Mouse (Mus musculus) MEL (cell line): ENCODE measurements around the gene Apex2. TPM values are rescaled to one million over a fixed set of nuclear protein-coding genes. Genes with fewer than 3 reads are reported as not detected.
A peak's percentile ranks its signal among the peaks of the same experiment; 100 is the strongest.

Experiments used
- DNase-seq: peaks from one replicate; pipeline ENCODE4 v3.0.0; 2011; ENCODE audit warnings: low read depth, low spot score
- H3K27ac ChIP-seq: 2 replicates; pipeline ENCODE4 v1.5.1; 2012; ENCODE audit warnings: low read depth, mild to moderate bottlenecking, control low read depth, low read length, moderate library complexity; ENCODE audit not compliant: control insufficient read depth
- H3K27me3 ChIP-seq, 2 experiments: fragments of 150-350 bp in 1 of 2; sonication (generic) in 1 of 2; 2 replicates each; pipeline ENCODE4 v1.6.1; 2012; ENCODE audit warnings: low read length in 2 of 2, mild to moderate bottlenecking in 2 of 2, improper control_type of control experiment in 1 of 2, moderate library complexity in 1 of 2; ENCODE audit not compliant: insufficient read depth in 2 of 2, control insufficient read depth in 1 of 2
- H3K36me3 ChIP-seq, 2 experiments: 2 replicates each; pipeline ENCODE4 v1.6.1; 2012 to 2014; ENCODE audit warnings: low read length in 2 of 2, improper control_type of control experiment in 1 of 2, inconsistent platforms in 1 of 2, mild to moderate bottlenecking in 1 of 2; ENCODE audit not compliant: insufficient read depth in 2 of 2, control insufficient read depth in 1 of 2
- H3K4me1 ChIP-seq, 2 experiments: fragments of 150-350 bp in 1 of 2; sonication (generic) in 1 of 2; 2 replicates each; pipeline ENCODE4 v1.6.1; 2012; ENCODE audit warnings: low read length in 2 of 2, improper control_type of control experiment in 1 of 2, mild to moderate bottlenecking in 1 of 2; ENCODE audit not compliant: insufficient read depth in 2 of 2, control insufficient read depth in 1 of 2
- H3K4me3 ChIP-seq, 2 experiments: fragments of 150-350 bp in 1 of 2; sonication (generic) in 1 of 2; 2 replicates each; pipeline ENCODE4 v1.5.1; 2012; ENCODE audit warnings: low read depth in 2 of 2, low read length in 2 of 2, mild to moderate bottlenecking in 2 of 2, moderate library complexity in 2 of 2, control low read depth in 1 of 2, improper control_type of control experiment in 1 of 2; ENCODE audit not compliant: control insufficient read depth in 1 of 2, insufficient read depth in 1 of 2
- H3K79me2 ChIP-seq: 2 replicates; pipeline ENCODE4 v1.6.1; 2012; ENCODE audit warnings: mild to moderate bottlenecking, low read length, moderate library complexity; ENCODE audit not compliant: control insufficient read depth, poor library complexity, insufficient read depth
- H3K9ac ChIP-seq: 2 replicates; pipeline ENCODE4 v1.6.1; 2012; ENCODE audit warnings: low read depth, mild to moderate bottlenecking, control low read depth, low read length, moderate library complexity; ENCODE audit not compliant: control insufficient read depth, poor library complexity, severe bottlenecking
- H3K9me3 ChIP-seq: fragments of 150-350 bp; sonication (generic); replicated peaks from 2 replicates; pipeline ENCODE4 v1.6.1; 2012; ENCODE audit warnings: mild to moderate bottlenecking, low read length, improper control_type of control experiment, moderate library complexity; ENCODE audit not compliant: insufficient read depth
- BHLHE40 ChIP-seq: IDR thresholded peaks from 2 replicates; pipeline ENCODE4 v1.6.1; 2012; ENCODE audit warnings: low read depth, mild to moderate bottlenecking, inconsistent platforms, low read length, improper control_type of control experiment, borderline replicate concordance
- CHD2 ChIP-seq: IDR thresholded peaks from 2 replicates; pipeline ENCODE4 v1.6.1; 2011; ENCODE audit warnings: low read length, improper control_type of control experiment
- CTCF ChIP-seq, 3 experiments: IDR thresholded peaks in 2 of 3; conservative IDR thresholded peaks in 1 of 3; 2 replicates each; pipeline ENCODE4 v1.5.1; 2011 to 2012; ENCODE audit warnings: low read length in 3 of 3, low read depth in 2 of 3, mild to moderate bottlenecking in 2 of 3, improper control_type of control experiment in 1 of 3, inconsistent platforms in 1 of 3, mixed read lengths in 1 of 3, moderate library complexity in 1 of 3; ENCODE audit not compliant: control insufficient read depth in 1 of 3, insufficient read depth in 1 of 3, poor library complexity in 1 of 3, severe bottlenecking in 1 of 3
- E2F4 ChIP-seq: IDR thresholded peaks from 2 replicates; pipeline ENCODE4 v1.6.1; 2011; ENCODE audit warnings: low read depth, low read length, improper control_type of control experiment, borderline replicate concordance
- ELF1 ChIP-seq: IDR thresholded peaks from 2 replicates; pipeline ENCODE4 v1.6.1; 2014; ENCODE audit warnings: low read depth, mild to moderate bottlenecking, inconsistent platforms, low read length, improper control_type of control experiment, moderate library complexity
- EP300 ChIP-seq, 2 experiments: IDR thresholded peaks; 2 replicates each; pipeline ENCODE4 v1.6.1; 2011; ENCODE audit warnings: improper control_type of control experiment in 2 of 2, low read length in 2 of 2, low read depth in 1 of 2, mild to moderate bottlenecking in 1 of 2
- ETS1 ChIP-seq: IDR thresholded peaks from 2 replicates; pipeline ENCODE4 v1.6.1; 2012; ENCODE audit warnings: low read depth, mild to moderate bottlenecking, inconsistent platforms, low read length, improper control_type of control experiment, moderate library complexity
- GABPA ChIP-seq: IDR thresholded peaks from 2 replicates; pipeline ENCODE4 v1.6.1; 2012; ENCODE audit warnings: low read depth, mild to moderate bottlenecking, inconsistent platforms, low read length, improper control_type of control experiment, moderate library complexity
- GATA1 ChIP-seq: IDR thresholded peaks from 2 replicates; pipeline ENCODE4 v1.6.1; 2011; ENCODE audit warnings: low read depth, low read length, improper control_type of control experiment
- JUND ChIP-seq: IDR thresholded peaks from 2 replicates; pipeline ENCODE4 v1.6.1; 2011; ENCODE audit warnings: low read depth, mild to moderate bottlenecking, improper control_type of control experiment, low read length
- KAT2A ChIP-seq: conservative IDR thresholded peaks from 2 replicates; pipeline ENCODE4 v1.6.1; 2012; ENCODE audit warnings: low read depth, low read length, improper control_type of control experiment, inconsistent platforms
- MAFK ChIP-seq: IDR thresholded peaks from 2 replicates; pipeline ENCODE4 v1.6.1; 2011; ENCODE audit warnings: low read depth, mild to moderate bottlenecking, low read length, improper control_type of control experiment, borderline replicate concordance
- MAX ChIP-seq: IDR thresholded peaks from 2 replicates; pipeline ENCODE4 v1.6.1; 2011; ENCODE audit warnings: low read length, improper control_type of control experiment
- MAZ ChIP-seq: IDR thresholded peaks from 2 replicates; pipeline ENCODE4 v1.6.1; 2012; ENCODE audit warnings: low read depth, mild to moderate bottlenecking, inconsistent platforms, low read length, improper control_type of control experiment
- MXI1 ChIP-seq: IDR thresholded peaks from 2 replicates; pipeline ENCODE4 v1.6.1; 2011; ENCODE audit warnings: mild to moderate bottlenecking, low read depth, low read length, improper control_type of control experiment
- MYB ChIP-seq: IDR thresholded peaks from 2 replicates; pipeline ENCODE4 v1.6.1; 2011; ENCODE audit warnings: mild to moderate bottlenecking, low read depth, low read length, improper control_type of control experiment
- NELFE ChIP-seq: IDR thresholded peaks from 2 replicates; pipeline ENCODE4 v1.6.1; 2011; ENCODE audit warnings: low read depth, low read length, improper control_type of control experiment
- NRF1 ChIP-seq: IDR thresholded peaks from 2 replicates; pipeline ENCODE4 v1.6.1; 2014; ENCODE audit warnings: low read depth, mild to moderate bottlenecking, inconsistent platforms, low read length, improper control_type of control experiment, moderate library complexity; ENCODE audit not compliant: poor library complexity, insufficient read depth, severe bottlenecking
- POLR2A ChIP-seq, 2 experiments: IDR thresholded peaks; 2 replicates each; pipeline ENCODE4 v1.6.1; 2011 to 2012; ENCODE audit warnings: low read length in 2 of 2, mild to moderate bottlenecking in 2 of 2, control low read depth in 1 of 2, improper control_type of control experiment in 1 of 2, low read depth in 1 of 2, moderate library complexity in 1 of 2; ENCODE audit not compliant: control insufficient read depth in 1 of 2, insufficient read depth in 1 of 2, poor library complexity in 1 of 2
- POLR2AphosphoS2 ChIP-seq: IDR thresholded peaks from 2 replicates; pipeline ENCODE4 v1.6.1; 2011; ENCODE audit warnings: low read length, improper control_type of control experiment
- POLR2AphosphoS5 ChIP-seq: IDR thresholded peaks from 2 replicates; pipeline ENCODE4 v1.6.1; 2012; ENCODE audit warnings: low read depth, borderline replicate concordance, mild to moderate bottlenecking, inconsistent platforms, low read length, moderate library complexity, mixed read lengths
- RAD21 ChIP-seq: IDR thresholded peaks from 2 replicates; pipeline ENCODE4 v1.6.1; 2011; ENCODE audit warnings: mild to moderate bottlenecking, low read depth, low read length, improper control_type of control experiment
- RCOR1 ChIP-seq: IDR thresholded peaks from 2 replicates; pipeline ENCODE4 v1.6.1; 2012; ENCODE audit warnings: low read depth, mild to moderate bottlenecking, inconsistent platforms, low read length, improper control_type of control experiment
- TAL1 ChIP-seq: IDR thresholded peaks from 2 replicates; pipeline ENCODE4 v1.6.1; 2012; ENCODE audit warnings: mild to moderate bottlenecking, inconsistent platforms, low read length, moderate library complexity, mixed read lengths
- TBP ChIP-seq: IDR thresholded peaks from 2 replicates; pipeline ENCODE4 v1.8.0; 2011; ENCODE audit warnings: low read depth, low read length, improper control_type of control experiment
- TCF12 ChIP-seq: IDR thresholded peaks from 2 replicates; pipeline ENCODE4 v1.6.1; 2014; ENCODE audit warnings: low read depth, mild to moderate bottlenecking, inconsistent platforms, low read length, improper control_type of control experiment, moderate library complexity
- UBTF ChIP-seq: IDR thresholded peaks from 2 replicates; pipeline ENCODE4 v1.6.1; 2012; ENCODE audit warnings: low read depth, mild to moderate bottlenecking, inconsistent platforms, low read length, improper control_type of control experiment, moderate library complexity, borderline replicate concordance; ENCODE audit not compliant: insufficient read depth
- ZKSCAN1 ChIP-seq: IDR thresholded peaks from 2 replicates; pipeline ENCODE4 v1.6.1; 2012; ENCODE audit warnings: low read depth, mild to moderate bottlenecking, inconsistent platforms, low read length, improper control_type of control experiment, moderate library complexity
- ZNF384 ChIP-seq: IDR thresholded peaks from 2 replicates; pipeline ENCODE4 v1.6.1; 2012; ENCODE audit warnings: low read depth, mild to moderate bottlenecking, inconsistent platforms, low read length, improper control_type of control experiment
- polyA plus RNA-seq, 2 experiments: library from polyadenylated mRNA; stranded (reverse) in 1 of 2; unstranded in 1 of 2; fragments of >175 nt in 1 of 2; fragments of >200 nt in 1 of 2; gene quantifications; 2 replicates each; pipeline versions ENCODE4 v1.2.1 to v1.2.4; 2012; ENCODE audit warnings: low replicate concordance in 2 of 2, low read depth in 1 of 2; ENCODE audit not compliant: insufficient read length in 2 of 2, insufficient read depth in 1 of 2, missing spikeins in 1 of 2
- total RNA-seq: library from RNA; depleted of rRNA; stranded (reverse); fragments of 300-350 nt; gene quantifications from 2 replicates; pipeline ENCODE4 v1.2.3, GENCODE M21; 2012

The Apex2 gene
- total and polyA plus RNA-seq, 3 experiments = 11.5 to 23.4 TPM; not detected in 1

GRCm38 (mm10) chrX:150588023-150588764 is 1.5 kb downstream of the Apex2 start, which contains the start of gene Pfkfb1 (continued):
- TF ChIP-seq ZNF384 = 0 out of 2 replicates have a peak, but pooled peaks have one; percentile 8
- 0 out of 2 replicates have a peak, but pooled peaks have one; percentile 56 for TF ChIP-seq MAZ
- no peak for TF ChIP-seq GATA1
- no peak for TF ChIP-seq JUND

DNA sequence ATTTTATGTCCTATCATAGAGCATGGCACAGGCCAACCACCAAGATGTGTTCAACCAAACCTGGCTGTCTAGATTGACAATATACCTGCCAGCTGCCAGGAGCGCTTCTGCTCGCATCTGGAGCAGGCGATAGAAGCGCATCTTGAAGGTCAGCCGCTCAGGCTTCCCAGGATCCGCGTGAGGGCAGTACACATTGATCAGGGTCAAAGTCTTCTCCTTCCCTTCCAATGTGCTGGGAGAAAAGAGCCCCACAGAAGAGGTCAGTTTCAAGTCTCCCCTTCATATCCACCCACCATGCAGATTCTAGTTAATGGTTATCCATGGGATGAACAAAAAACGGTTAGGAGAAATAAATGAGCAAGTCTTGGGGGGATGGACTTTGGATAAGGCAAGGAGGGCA is 4.6 kb downstream of the Apex2 start:
- DNase-seq = no peak

DNA sequence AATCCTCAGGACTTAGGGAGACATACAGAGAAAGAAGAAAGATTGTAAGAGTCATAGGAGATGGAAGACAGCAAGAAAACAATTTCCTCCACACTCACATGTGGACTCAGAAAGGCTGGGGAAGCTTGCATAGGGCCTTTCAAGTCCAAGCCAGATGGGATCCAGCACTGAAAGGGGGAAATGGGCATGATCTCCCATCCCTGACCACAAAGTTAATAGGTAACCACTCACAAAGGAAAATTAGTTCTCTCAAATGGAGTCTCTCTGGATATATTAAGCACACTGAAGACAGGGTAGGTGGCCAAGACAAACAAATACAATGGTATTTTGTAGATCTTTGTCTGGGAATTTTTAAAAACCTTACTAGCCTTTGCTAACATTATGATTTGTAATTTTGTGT is 7.7 kb downstream of the Apex2 start:
- Histone ChIP-seq H3K9ac (no peak overlapping the region), H3K27ac (no peak overlapping the region), H3K4me3 (no peak overlapping the region), H3K4me1 (no peaks in the 10 kb centered on the region; a peak in 1 of 4 replicates), H3K79me2 (peaks cover 2% of the 10 kb centered on the region; the same call in 1 of the 2 replicates), H3K36me3 (peaks cover 5 to 6% of the 10 kb centered on the region in 2 experiments), H3K9me3 (no peaks in the 10 kb centered on the region), H3K27me3 (no peaks in the 10 kb centered on the region)
- DNase-seq = no peak
- TF ChIP-seq TCF12 = no peak
- no peak for TF ChIP-seq MAX
- no peak for TF ChIP-seq NRF1
- no peak for TF ChIP-seq POLR2AphosphoS2
- no peak for TF ChIP-seq POLR2A (IDR thresholded peaks at IDR 0.05; ENCODE audit: control insufficient read depth in 1 of 2, insufficient read depth in 1 of 2, low read depth in 1 of 2, low read length in 2 of 2, poor library complexity in 1 of 2)
- no peak for TF ChIP-seq JUND
- no peak for TF ChIP-seq GATA1
- TF ChIP-seq MAFK = no peak
- no peak for TF ChIP-seq E2F4
- TF ChIP-seq CTCF (IDR thresholded peaks at IDR 0.05 in 2 of 3, conservative IDR thresholded peaks at IDR 0.05 in 1 of 3; ENCODE audit: control insufficient read depth in 1 of 3, insufficient read depth in 1 of 3, low read depth in 2 of 3, low read length in 3 of 3, poor library complexity in 1 of 3, severe bottlenecking in 1 of 3) = no peak
- no peak for TF ChIP-seq ZKSCAN1
- TF ChIP-seq RCOR1 = no peak
- no peak for TF ChIP-seq TBP
- no peak for TF ChIP-seq UBTF
- no peak for TF ChIP-seq MYB
- TF ChIP-seq NELFE = no peak
- TF ChIP-seq, all 39 proteins: peak for 0

More for the DNA sequence above, 4.6 kb downstream of the Apex2 start:
- peaks cover 12% of the 10 kb centered on the region; the same call in 1 of the 2 replicates for H3K79me2 ChIP-seq
- no peaks in the 10 kb centered on the region for H3K27me3 ChIP-seq
- H3K36me3 ChIP-seq = peaks cover 1 to 14% of the 10 kb centered on the region in 2 experiments; a peak in 3 of 4 replicates
- TF ChIP-seq E2F4 (no peak), MAFK (no peak), ZNF384 (no peak), GABPA (no peak), NELFE (no peak), MYB (no peak), ELF1 (no peak), ETS1 (no peak), BHLHE40 (no peak), RAD21 (no peak), CHD2 (no peak), NRF1 (no peak), GATA1 (no peak), EP300 (IDR thresholded peaks at IDR 0.05; ENCODE audit: low read depth in 1 of 2, low read length in 2 of 2) (no peak), JUND (no peak), TAL1 (no peak), MXI1 (no peak), POLR2AphosphoS5 (no peak), KAT2A (no peak)
- H3K27ac ChIP-seq = no peak overlapping the region
- peaks cover 0 to 6% of the 10 kb centered on the region in 2 experiments; a peak in 3 of 4 replicates for H3K4me1 ChIP-seq
- H3K4me3 ChIP-seq = no peak overlapping the region
- no peaks in the 10 kb centered on the region for H3K9me3 ChIP-seq
- no peak overlapping the region for H3K9ac ChIP-seq
